Mouse (Mus musculus): ENCODE measurements around the gene Myo1b. TPM values are rescaled to one million over a fixed set of nuclear protein-coding genes. Genes with fewer than 3 reads are reported as not detected.

Myo1b gene
- polyA plus RNA-seq, 1 experiment: 7.1 TPM

- Histone ChIP-seq H3K4me3 (no peak overlapping the region), H3K27me3 (ENCODE audit: control insufficient read depth, insufficient read depth, insufficient read length) (no peaks in the 10 kb centered on the region), H3ac (ENCODE audit: control insufficient read depth, insufficient read length) (no peak overlapping the region), H3K4me2 (ENCODE audit: low read depth) (no peak overlapping the region), H3K79me2 (ENCODE audit: control insufficient read depth, insufficient read depth) (no peaks in the 10 kb centered on the region), H3K36me3 (ENCODE audit: control insufficient read depth, insufficient read depth) (peaks cover 5% of the 10 kb centered on the region)
- no peak for TF ChIP-seq USF1 (IDR thresholded peaks at IDR 0.05; ENCODE audit: low read depth)
- TF ChIP-seq TCF12 (IDR thresholded peaks at IDR 0.05; ENCODE audit: insufficient read depth, poor library complexity, severe bottlenecking): no peak
- TF ChIP-seq SRF (IDR thresholded peaks at IDR 0.05; ENCODE audit: control insufficient read depth, insufficient read length, low read depth): no peak
- TF ChIP-seq CEBPB (IDR thresholded peaks at IDR 0.05; ENCODE audit: insufficient read depth, poor library complexity, severe bottlenecking): no peak
- no peak for TF ChIP-seq REST (IDR thresholded peaks at IDR 0.05; ENCODE audit: insufficient read depth, insufficient read length)
- no peak for TF ChIP-seq MYOG (IDR thresholded peaks at IDR 0.05; ENCODE audit: control insufficient read depth in 1 of 3, insufficient read depth in 1 of 3, insufficient read length in 2 of 3, low read depth in 2 of 3)
- TF ChIP-seq MAX (IDR thresholded peaks at IDR 0.05; ENCODE audit: low read depth): no peak
- no peak for TF ChIP-seq POLR2AphosphoS2 (IDR thresholded peaks at IDR 0.05; ENCODE audit: insufficient read length, low read depth)
- no peak for TF ChIP-seq E2F4 (IDR thresholded peaks at IDR 0.05; ENCODE audit: insufficient read depth)
Observed at GRCm38 (mm10) chr1:51778241-51778640, 137.6 kb downstream of the Myo1b start.

DNA sequence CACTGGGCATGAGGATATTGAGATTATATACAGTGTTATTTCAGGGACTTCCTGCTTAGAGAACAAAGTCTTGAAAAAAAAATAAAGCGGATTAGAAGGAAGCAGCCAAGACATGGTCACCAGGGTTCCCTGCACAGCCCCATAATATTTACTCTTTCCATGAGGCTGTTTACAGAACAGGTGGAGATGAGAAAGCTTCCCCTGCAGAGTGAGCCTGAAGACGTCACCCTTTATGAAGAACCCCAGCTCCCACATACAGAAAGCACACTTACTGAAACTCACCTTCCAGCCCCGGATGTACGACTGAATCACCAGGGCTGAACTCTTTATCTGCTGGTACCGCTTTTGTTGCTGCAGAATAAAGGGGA lies 145.4 kb downstream of the Myo1b start:
- Histone ChIP-seq H3K79me2 (ENCODE audit: control insufficient read depth, insufficient read depth) (no peaks in the 10 kb centered on the region), H3ac (ENCODE audit: control insufficient read depth, insufficient read length) (no peak overlapping the region), H3K4me3 (no peak overlapping the region), H3K27me3 (ENCODE audit: control insufficient read depth, insufficient read depth, insufficient read length) (no peaks in the 10 kb centered on the region), H3K4me2 (ENCODE audit: low read depth) (no peak overlapping the region), H3K36me3 (ENCODE audit: control insufficient read depth, insufficient read depth) (peaks cover 5% of the 10 kb centered on the region)
- no peak for TF ChIP-seq SRF (IDR thresholded peaks at IDR 0.05; ENCODE audit: control insufficient read depth, insufficient read length, low read depth)
- TF ChIP-seq POLR2A (IDR thresholded peaks at IDR 0.05; ENCODE audit: insufficient read length, low read depth): no peak
- TF ChIP-seq MYOD1 (IDR thresholded peaks at IDR 0.05; ENCODE audit: control insufficient read depth in 1 of 3, insufficient read length in 2 of 3, low read depth in 2 of 3): no peak
- TF ChIP-seq REST (IDR thresholded peaks at IDR 0.05; ENCODE audit: insufficient read depth, insufficient read length): no peak
- TF ChIP-seq USF1 (IDR thresholded peaks at IDR 0.05; ENCODE audit: low read depth): no peak
- no peak for TF ChIP-seq MAX (IDR thresholded peaks at IDR 0.05; ENCODE audit: low read depth)
- TF ChIP-seq MYOG (IDR thresholded peaks at IDR 0.05; ENCODE audit: control insufficient read depth in 1 of 3, insufficient read depth in 1 of 3, insufficient read length in 2 of 3, low read depth in 2 of 3): no peak
- no peak for TF ChIP-seq TCF3 (IDR thresholded peaks at IDR 0.05; ENCODE audit: insufficient read length, low read depth)
- TF ChIP-seq POLR2AphosphoS2 (IDR thresholded peaks at IDR 0.05; ENCODE audit: insufficient read length, low read depth): no peak
- no peak for TF ChIP-seq E2F4 (IDR thresholded peaks at IDR 0.05; ENCODE audit: insufficient read depth)
- TF ChIP-seq TCF12 (IDR thresholded peaks at IDR 0.05; ENCODE audit: insufficient read depth, poor library complexity, severe bottlenecking): no peak
- no peak for TF ChIP-seq CEBPB (IDR thresholded peaks at IDR 0.05; ENCODE audit: insufficient read depth, poor library complexity, severe bottlenecking)

- H3K4me2 ChIP-seq (ENCODE audit: low read depth): no peak overlapping the region
- TF ChIP-seq TCF3 (IDR thresholded peaks at IDR 0.05; ENCODE audit: insufficient read length, low read depth) (no peak), CEBPB (IDR thresholded peaks at IDR 0.05; ENCODE audit: insufficient read depth, poor library complexity, severe bottlenecking) (no peak), MAX (IDR thresholded peaks at IDR 0.05; ENCODE audit: low read depth) (no peak), E2F4 (IDR thresholded peaks at IDR 0.05; ENCODE audit: insufficient read depth) (no peak), USF1 (IDR thresholded peaks at IDR 0.05; ENCODE audit: low read depth) (no peak), POLR2A (IDR thresholded peaks at IDR 0.05; ENCODE audit: insufficient read length, low read depth) (no peak), REST (IDR thresholded peaks at IDR 0.05; ENCODE audit: insufficient read depth, insufficient read length) (no peak), TCF12 (IDR thresholded peaks at IDR 0.05; ENCODE audit: insufficient read depth, poor library complexity, severe bottlenecking) (no peak), MYOG (IDR thresholded peaks at IDR 0.05; ENCODE audit: control insufficient read depth in 1 of 3, insufficient read depth in 1 of 3, insufficient read length in 2 of 3, low read depth in 2 of 3) (no peak)
- H3K27me3 ChIP-seq (ENCODE audit: control insufficient read depth, insufficient read depth, insufficient read length): no peaks in the 10 kb centered on the region
- H3K36me3 ChIP-seq (ENCODE audit: control insufficient read depth, insufficient read depth): peaks cover 5% of the 10 kb centered on the region
- no peak overlapping the region for H3K4me3 ChIP-seq
- no peak overlapping the region for H3ac ChIP-seq (ENCODE audit: control insufficient read depth, insufficient read length)
- H3K79me2 ChIP-seq (ENCODE audit: control insufficient read depth, insufficient read depth): no peaks in the 10 kb centered on the region
Observed at GRCm38 (mm10) chr1:51769815-51770503, 145.9 kb downstream of the Myo1b start.

GRCm38 (mm10) chr1:51766271-51766670 lies 149.6 kb downstream of the Myo1b start:
- no peak overlapping the region for H3K4me2 ChIP-seq (ENCODE audit: low read depth)
- H3K79me2 ChIP-seq (ENCODE audit: control insufficient read depth, insufficient read depth): no peaks in the 10 kb centered on the region
- TF ChIP-seq SRF (IDR thresholded peaks at IDR 0.05; ENCODE audit: control insufficient read depth, insufficient read length, low read depth): no peak
- TF ChIP-seq MYOG (IDR thresholded peaks at IDR 0.05; ENCODE audit: control insufficient read depth in 1 of 3, insufficient read depth in 1 of 3, insufficient read length in 2 of 3, low read depth in 2 of 3): no peak
- no peak for TF ChIP-seq TCF12 (IDR thresholded peaks at IDR 0.05; ENCODE audit: insufficient read depth, poor library complexity, severe bottlenecking)
- TF ChIP-seq POLR2A (IDR thresholded peaks at IDR 0.05; ENCODE audit: insufficient read length, low read depth): no peak
- TF ChIP-seq CEBPB (IDR thresholded peaks at IDR 0.05; ENCODE audit: insufficient read depth, poor library complexity, severe bottlenecking): no peak
- no peak overlapping the region for H3ac ChIP-seq (ENCODE audit: control insufficient read depth, insufficient read length)
- no peaks in the 10 kb centered on the region for H3K27me3 ChIP-seq (ENCODE audit: control insufficient read depth, insufficient read depth, insufficient read length)
- no peaks in the 10 kb centered on the region for H3K36me3 ChIP-seq (ENCODE audit: control insufficient read depth, insufficient read depth)
- H3K4me3 ChIP-seq: no peak overlapping the region

DNA sequence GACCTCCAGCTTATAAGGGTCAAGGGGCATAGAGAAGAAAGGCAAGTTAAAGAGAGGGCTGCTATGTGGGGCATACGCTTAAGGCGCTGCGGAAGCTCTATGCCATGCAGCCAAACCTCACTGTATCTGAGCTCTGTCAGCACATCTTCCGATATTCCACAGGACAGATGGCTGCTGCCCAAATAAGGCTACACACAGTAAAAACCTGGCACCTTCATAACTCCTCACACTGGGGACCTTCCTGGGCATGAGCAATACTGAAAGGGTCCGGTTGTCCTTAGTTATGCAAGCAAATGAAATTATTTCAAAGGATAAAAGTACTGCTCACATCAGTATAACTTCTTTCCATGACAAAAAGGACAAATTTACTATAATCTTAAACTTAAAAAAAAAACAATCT lies 150.7 kb downstream of the Myo1b start:
- no peak for TF ChIP-seq TCF3 (IDR thresholded peaks at IDR 0.05; ENCODE audit: insufficient read length, low read depth)
- TF ChIP-seq SRF (IDR thresholded peaks at IDR 0.05; ENCODE audit: control insufficient read depth, insufficient read length, low read depth): no peak
- no peak for TF ChIP-seq REST (IDR thresholded peaks at IDR 0.05; ENCODE audit: insufficient read depth, insufficient read length)
- TF ChIP-seq CEBPB (IDR thresholded peaks at IDR 0.05; ENCODE audit: insufficient read depth, poor library complexity, severe bottlenecking): no peak
- TF ChIP-seq MYOD1 (IDR thresholded peaks at IDR 0.05; ENCODE audit: control insufficient read depth in 1 of 3, insufficient read length in 2 of 3, low read depth in 2 of 3): no peak
- TF ChIP-seq USF1 (IDR thresholded peaks at IDR 0.05; ENCODE audit: low read depth): no peak
- no peak for TF ChIP-seq TCF12 (IDR thresholded peaks at IDR 0.05; ENCODE audit: insufficient read depth, poor library complexity, severe bottlenecking)
- TF ChIP-seq E2F4 (IDR thresholded peaks at IDR 0.05; ENCODE audit: insufficient read depth): no peak
- no peak for TF ChIP-seq POLR2AphosphoS2 (IDR thresholded peaks at IDR 0.05; ENCODE audit: insufficient read length, low read depth)
- Histone ChIP-seq H3K4me3 (no peak overlapping the region), H3K4me2 (ENCODE audit: low read depth) (no peak overlapping the region), H3K79me2 (ENCODE audit: control insufficient read depth, insufficient read depth) (no peaks in the 10 kb centered on the region), H3ac (ENCODE audit: control insufficient read depth, insufficient read length) (no peak overlapping the region), H3K36me3 (ENCODE audit: control insufficient read depth, insufficient read depth) (no peaks in the 10 kb centered on the region), H3K27me3 (ENCODE audit: control insufficient read depth, insufficient read depth, insufficient read length) (no peaks in the 10 kb centered on the region)

All from myocyte (in vitro differentiated cells).